Mouse (Mus musculus) adrenal gland, adult 2 months (tissue): ENCODE results near the gene Rbbp7. TPM values are rescaled to one million over a fixed set of nuclear protein-coding genes. Genes with fewer than 3 reads are reported as not detected.
A peak's percentile ranks its signal among the peaks of the same experiment; 100 is the strongest.
"Not testable (repeated sequence)": the region's sequence is repeated elsewhere in the genome, so short reads cannot be mapped to it uniquely, and the experiment has no call there.

Experiments
- DNase-seq: peaks from one replicate; pipeline ENCODE4 v3.0.0; 2021
- long read RNA-seq: library from polyadenylated mRNA; stranded (forward); transcript quantifications from one replicate; pipeline ENCODE4 v2.0.0, GENCODE M21; 2021
- polyA plus RNA-seq: library from polyadenylated mRNA; depleted of rRNA; stranded (reverse); fragments of >200 nt; gene quantifications from 2 replicates; pipeline ENCODE4 v1.2.3, GENCODE M21; 2012; rRNA removed
- total RNA-seq, 2 experiments: library from RNA; stranded (reverse); gene quantifications; 2 replicates each; pipeline ENCODE4 v1.2.3; 2021

The Rbbp7 gene
- 100 to 1,000 TPM; 148 to 163 TPM for total RNA-seq
- 19.1 and 27.3 TPM in 2 replicates for polyA plus RNA-seq
- long read RNA-seq, transcript Rbbp7-201 (12 exons, 2,244 nt) = major isoform, 175 of 193 reads
- long read RNA-seq, partial matches to known transcripts = 6 of 193 reads
- long read RNA-seq, other reads (novel, unspliced or antisense) = 9 of 193 reads

GRCm38 (mm10) chrX:162760115-162760942, at the start of gene Rbbp7:
Rbbp7 (plus strand) TSS chrX:162760402.
- DNase-seq = peak; percentile 95

DNA sequence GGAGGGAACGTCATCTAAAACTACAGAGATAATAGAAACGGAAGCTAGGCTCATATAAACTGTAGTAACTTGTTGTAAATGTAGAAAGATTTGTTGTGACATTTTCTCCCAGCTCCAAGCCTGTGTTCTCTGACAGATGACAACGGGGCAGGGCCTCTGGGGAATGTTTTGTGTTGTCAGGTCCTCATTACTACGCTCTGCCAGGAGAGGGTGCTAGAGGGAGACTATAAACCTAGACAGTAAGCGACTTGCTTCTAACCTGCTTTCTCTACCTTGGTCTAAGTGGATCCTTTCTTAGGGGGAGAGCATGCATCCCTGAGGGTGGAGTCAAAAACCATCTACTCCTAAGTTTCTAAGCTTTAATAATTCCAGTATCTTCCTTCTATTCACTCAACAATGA, 42.4 kb upstream of the Rbbp7 start:
- DNase-seq = peak; percentile 44

- DNase-seq = peak; percentile 14
These were observed 40.6 kb upstream of the Rbbp7 start for GRCm38 (mm10) chrX:162719615-162720014.

GRCm38 (mm10) chrX:162727367-162727777, 32.8 kb upstream of the Rbbp7 start:
- peak; percentile 12 for DNase-seq

- no peak for DNase-seq
These were observed 32.4 kb upstream of the Rbbp7 start for GRCm38 (mm10) chrX:162727795-162728194.

DNA sequence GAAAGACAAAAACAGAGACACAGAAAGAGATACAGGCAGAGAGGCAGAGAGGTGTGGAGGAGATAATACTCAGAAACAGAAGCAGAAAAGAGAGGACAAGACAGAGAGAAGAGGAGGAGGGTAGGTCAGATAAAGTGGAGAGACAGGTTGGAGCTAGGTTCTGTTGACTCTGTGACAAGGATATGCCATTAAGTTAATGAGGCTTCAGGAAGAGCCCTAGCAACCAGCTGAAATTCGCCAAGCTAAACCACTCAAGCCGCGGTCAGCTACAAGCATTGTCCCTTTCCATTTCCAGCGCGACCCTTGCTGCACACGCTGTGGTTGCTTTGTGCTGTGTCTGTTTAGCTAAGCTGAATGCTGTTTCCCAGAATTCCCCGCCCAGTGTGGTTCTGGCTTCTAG, 32.0 kb upstream of the Rbbp7 start:
- no peak for DNase-seq

DNA sequence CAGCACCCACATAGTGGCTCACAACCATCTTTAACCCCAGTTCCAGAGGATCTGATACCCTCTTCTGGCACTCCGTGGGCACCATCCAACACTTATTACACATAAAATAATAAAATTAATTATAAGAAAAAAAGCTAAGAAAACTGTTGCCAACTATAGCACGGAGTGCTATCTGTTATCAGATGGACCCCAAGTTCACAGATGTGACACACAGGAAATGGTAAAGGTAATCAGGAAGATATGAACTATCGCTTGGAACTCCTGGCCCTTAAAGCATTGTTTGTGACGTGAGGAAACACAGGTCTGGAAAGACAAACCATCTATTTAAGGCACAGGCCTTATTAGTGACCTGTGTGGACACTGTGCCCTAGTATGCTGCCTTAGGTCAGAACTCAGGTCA, 30.2 kb upstream of the Rbbp7 start:
- no peak for DNase-seq

DNA sequence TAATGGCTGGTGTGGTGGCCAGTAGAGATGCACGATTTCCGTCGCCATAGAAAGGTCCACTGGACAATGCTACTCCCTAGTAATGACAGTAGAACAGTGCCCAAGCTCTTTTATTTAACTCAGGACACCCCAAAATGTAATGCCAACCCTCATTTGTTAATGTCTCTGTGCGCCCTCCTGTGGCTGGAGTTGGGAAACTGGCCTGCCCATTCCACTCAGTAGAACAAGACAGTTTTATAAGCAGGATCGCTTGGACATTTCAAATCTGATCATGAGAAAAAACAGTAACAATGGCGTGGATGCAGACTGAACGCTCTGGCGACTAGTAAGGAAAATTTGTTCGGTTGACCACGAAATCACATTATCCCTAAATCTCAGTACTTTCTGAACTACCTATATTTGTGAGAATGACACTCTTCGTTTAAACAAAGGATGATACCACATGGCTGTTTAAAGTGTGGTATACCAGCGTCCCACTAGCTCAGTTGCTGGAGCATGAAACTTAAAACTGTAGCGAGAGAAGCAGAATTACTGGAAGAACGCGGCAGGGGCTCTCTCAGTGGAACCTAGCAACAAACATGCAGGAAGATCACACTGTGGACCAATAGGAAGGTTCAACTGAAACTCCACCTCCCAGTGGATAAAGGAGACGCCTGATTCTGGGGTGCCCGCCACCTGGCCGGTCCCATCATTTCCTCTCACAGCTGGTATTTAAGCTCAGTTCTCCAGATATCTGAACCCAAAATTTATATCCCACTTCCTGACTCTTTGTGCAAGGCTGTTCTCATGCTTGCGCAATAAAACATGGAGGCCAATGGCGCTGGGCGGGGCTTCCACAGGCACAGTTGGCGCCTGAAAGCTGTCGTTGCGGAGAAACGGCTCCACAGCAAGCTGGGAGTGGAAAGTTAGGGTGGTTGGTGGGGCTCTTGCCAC, 24.9 kb upstream of the Rbbp7 start:
- peak; percentile 75 for DNase-seq

DNA sequence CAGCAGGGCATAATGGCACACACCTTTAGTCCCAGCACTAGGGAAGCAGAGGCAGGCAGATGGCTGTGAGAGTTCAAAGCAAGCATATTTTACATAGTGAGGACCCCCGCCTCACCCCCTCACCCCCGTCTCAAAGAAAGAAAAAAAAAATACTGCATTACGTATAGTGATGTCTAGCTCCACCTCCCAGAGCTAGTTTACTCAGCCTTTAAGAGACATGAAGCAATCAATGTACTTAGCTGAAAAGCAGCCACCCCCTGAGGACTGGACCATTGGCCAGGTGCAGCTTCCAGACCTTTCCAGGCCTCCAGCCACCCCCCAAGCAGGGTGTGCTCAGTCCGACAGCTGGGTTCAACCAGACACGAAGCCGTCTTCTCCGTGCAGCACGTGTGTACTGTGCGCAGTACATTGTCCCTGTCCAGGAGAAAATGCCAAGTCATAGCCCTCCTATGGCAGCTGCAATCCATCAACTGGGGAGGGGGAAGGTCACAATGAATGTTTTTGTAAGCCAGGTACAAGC, 24.0 kb upstream of the Rbbp7 start:
- DNase-seq = peak; percentile 45

- DNase-seq = no peak
These were observed 11.3 kb upstream of the Rbbp7 start for GRCm38 (mm10) chrX:162748696-162749420.

DNA sequence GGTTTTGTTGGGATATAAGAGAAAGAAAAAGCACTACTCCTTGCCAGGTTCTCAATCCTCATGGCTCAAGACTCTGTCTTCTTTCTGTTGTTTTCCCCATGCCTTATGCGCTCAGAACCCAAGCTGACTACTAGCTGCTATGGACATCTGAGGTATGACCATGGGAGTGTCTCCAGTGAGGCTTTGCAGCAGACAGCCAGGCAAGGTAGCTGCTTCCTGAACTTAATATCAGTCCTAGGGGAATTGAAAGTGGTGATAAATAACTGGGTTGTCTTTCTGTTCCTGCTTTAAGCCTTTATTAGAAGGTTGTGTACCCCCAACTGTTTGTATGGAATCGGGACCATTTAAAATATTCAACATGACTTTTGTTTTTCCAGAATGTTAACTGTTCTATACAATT, 7.8 kb upstream of the Rbbp7 start:
- DNase-seq = no peak

- no peak for DNase-seq
These were observed 5.9 kb upstream of the Rbbp7 start for GRCm38 (mm10) chrX:162754314-162754713.

GRCm38 (mm10) chrX:162756058-162756457, 4.1 kb upstream of the Rbbp7 start:
- no peak for DNase-seq

- peak; percentile 46 for DNase-seq
These were observed 719 bp upstream of the Rbbp7 start for GRCm38 (mm10) chrX:162759251-162760114.

- DNase-seq = no peak
These were observed 835 bp downstream of the Rbbp7 start for GRCm38 (mm10) chrX:162760958-162761515.

GRCm38 (mm10) chrX:162761716-162762395, 1.7 kb downstream of the Rbbp7 start:
- no peak for DNase-seq

- DNase-seq = no peak
These were observed 10.5 kb downstream of the Rbbp7 start for GRCm38 (mm10) chrX:162770726-162771125.

GRCm38 (mm10) chrX:162788372-162788771, 28.2 kb downstream of the Rbbp7 start:
- no peak for DNase-seq

GRCm38 (mm10) chrX:162791392-162791791, 31.2 kb downstream of the Rbbp7 start:
- DNase-seq = not testable (repeated sequence)

DNA sequence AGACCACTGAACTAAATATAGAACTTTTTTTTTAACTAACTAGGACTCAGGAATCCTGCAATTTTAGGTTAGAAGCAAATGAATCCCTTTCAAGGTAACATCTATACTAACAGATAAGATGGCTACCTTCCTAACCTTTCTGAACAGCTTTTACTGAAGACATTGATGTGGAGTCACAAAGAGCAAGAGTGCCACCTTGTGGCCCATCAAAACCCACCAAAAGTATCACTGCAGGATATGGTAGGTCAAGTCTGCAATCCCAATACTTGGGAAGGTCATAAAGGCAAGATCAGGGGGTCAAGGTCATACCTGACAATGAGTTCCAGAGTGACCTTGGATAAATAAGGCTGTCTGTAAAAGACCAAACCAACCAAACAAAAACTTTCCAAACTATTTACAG, 40.2 kb downstream of the Rbbp7 start:
- DNase-seq = peak; percentile 23
